Mouse (Mus musculus): ENCODE data around the gene Ap1g1.
A peak's percentile ranks its signal among the peaks of the same experiment; 100 is the strongest.
"Not testable (repeated sequence)": the region's sequence is repeated elsewhere in the genome, so short reads cannot be mapped to it uniquely, and the experiment has no call there.

The Ap1g1 gene

DNA sequence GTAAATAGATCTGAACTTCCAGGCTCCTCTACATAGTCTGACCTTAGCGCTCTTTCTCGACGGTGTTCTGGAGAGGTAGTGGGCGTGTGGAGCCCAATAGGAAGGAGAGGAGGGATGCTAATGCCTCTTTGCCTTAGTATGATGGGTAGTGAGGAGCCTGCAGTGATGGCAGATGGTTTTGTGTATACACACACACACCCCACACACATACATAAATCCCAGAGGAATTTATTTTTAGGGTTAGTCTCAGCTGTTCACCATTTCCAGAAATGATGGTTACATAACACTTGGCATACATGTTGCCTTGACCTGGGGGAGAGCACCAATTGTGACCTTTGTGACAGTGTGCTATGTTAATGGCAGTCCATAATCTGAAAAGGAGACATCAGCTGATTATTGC, 87.2 kb downstream of the Ap1g1 start:
- no peak for DNase-seq (ENCODE audit: low spot score)

DNA sequence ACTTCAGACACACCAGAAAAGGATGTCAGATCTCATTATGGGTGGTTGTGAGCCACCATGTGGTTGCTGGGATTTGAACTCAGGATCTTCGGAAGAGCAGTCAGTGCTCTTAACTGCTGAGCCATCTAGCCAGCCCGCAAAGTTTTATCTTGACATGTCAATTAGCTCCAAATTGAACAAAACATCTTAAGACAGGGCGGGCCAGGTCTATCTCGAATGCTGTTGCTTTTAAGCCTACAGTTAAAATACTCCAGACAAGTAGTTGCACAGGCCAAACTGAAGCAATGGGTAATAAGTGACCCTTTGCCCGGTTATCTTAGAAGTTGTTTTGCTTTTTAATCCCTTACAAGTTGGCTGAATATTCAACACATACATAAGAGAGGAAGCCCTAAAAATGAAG, 88.3 kb downstream of the Ap1g1 start:
- no peak for DNase-seq (ENCODE audit: low spot score)

DNA sequence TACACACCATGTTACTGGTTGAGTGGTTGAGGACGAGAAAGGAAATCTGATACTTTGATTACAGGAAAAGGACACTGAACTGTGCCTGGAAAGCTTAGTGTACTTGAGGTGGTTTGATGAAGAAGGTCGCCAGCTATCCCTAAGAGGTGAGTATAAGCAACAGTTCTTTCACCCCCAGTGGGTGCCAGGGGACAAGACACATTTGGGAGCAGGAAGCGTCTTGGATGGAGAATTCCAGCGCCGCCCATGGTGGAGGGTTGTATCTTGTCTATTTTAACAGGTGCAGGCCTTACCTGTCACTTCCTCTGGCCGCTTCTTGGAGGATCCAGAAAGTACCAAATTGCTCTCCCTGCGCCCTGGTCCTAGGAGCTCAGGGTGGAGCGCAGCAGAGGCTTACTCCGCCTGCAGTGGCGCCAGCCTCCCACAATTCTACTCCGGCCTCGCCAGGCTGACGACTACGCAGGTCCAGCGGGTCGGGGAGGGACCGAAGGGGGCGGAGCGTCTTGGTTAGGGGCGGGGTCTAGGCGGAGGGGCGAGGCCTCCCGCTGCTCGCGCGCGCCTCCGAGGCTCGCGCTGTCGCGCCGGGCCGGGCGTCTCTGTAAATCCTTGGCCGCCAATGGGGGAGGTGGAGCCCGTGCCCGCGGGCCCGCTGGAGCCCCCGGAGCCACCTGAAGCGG, 89.8 kb downstream of the Ap1g1 start, which contains the start of gene Phlpp2:
Gene Phlpp2, plus strand, starts transcription at position 540 of the 677 bp plus-strand sequence.
- peak; percentile 95 for DNase-seq (ENCODE audit: low spot score)

DNA sequence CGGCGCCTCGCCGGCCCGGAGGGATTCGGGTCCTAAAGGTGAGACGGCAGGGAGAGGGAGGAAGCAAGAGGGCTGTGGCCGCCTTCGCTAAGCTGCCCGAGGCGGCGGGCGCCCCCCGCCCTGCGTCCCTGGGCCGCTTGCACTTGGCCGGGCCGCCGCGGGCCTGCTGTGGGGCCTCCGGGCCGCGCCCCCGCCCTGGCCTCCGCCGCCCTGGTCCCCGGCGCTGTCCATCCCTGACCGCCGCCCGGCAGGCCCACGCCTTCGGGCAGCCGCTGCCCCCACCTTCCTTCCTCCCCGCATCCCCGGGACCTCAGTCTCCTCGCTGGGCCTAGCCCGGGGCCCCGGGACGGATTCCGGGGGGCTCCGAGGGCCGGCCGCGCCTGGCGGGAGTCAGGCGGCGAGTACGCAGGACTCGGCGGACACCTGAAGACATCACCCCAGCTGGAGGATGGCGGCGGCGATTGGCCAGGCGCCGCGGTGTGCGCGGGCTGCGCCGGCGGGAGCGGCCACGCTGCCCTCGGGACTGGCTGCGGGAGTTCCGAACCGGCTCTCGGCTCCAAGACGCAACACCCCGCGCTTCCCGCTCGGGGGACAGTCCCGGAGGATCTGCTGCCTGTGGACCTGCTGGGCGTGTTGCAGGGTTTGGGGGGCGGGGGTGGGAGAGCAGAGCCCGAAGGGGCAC, 90.5 kb downstream of the Ap1g1 start:
- no peak for DNase-seq (ENCODE audit: low spot score)

DNA sequence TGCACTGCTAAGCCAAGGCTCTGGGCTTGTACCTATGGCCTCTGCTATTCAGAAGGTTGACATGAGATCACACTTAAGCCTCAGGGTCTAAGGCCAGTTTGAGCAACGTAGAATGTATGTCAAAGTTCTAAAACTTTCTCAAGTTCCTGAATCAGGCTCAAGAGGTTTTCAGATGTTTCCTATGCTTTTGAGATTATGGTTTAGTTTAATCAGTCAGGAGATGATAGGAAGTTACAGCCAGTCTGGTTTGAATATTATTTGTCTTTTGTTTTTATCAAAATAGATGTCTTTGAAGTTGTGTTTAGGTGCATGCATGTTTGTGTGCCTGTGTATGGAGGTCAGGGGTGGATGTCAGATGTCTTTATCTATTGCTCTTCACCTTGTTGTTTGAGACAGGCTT, 92.7 kb downstream of the Ap1g1 start:
- DNase-seq (ENCODE audit: low spot score): no peak

DNA sequence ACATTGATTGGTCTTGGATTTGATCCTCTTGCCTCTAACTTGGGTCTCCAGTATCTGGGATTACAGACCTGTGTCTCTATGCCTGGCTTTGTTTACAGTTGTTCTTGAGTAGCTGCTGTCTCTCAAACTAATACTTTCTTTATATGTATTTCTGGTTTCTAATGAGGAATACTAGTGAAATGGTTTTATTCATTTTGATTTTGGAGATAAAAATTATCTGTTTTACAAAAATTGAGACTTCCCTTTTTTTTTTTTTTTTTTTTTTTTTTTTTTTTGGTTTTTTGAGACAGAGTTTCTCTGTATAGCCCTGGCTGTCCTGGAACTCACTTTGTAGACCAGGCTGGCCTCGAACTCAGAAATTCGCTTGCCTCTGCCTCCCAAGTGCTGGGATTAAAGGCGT, 95.4 kb downstream of the Ap1g1 start:
- not testable (repeated sequence) for DNase-seq (ENCODE audit: low spot score)

DNA sequence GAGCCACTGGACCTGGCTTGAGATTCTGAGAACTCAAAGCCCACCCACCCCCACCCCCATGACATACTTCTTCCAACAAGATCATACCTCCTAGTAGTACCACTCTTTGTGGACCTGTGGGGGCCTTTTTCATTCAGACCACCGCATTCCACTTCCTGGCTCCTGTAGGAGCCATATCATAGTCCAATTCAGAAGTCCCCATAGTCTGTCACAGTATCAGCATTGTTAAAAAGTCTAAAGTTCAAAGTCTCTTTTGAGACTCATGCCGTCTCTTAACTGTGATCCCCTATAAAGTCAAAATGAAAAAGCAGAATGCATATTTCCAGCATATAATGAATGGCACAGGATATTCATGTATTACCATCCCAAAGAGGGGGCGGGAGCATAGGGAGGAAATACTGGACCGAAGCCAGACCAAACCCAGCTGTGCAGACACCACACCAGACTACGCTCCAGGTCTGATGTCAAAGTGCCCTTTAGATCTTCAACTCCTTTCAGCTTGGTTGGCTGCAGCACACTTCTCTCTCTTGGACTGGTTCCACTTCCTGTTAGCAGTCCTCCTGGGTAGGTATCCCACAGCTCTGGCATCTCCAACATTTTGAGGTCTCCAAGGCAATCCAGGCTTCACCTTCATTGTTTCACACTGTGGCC, 101.8 kb downstream of the Ap1g1 start:
- no peak for DNase-seq (ENCODE audit: low spot score)

DNA sequence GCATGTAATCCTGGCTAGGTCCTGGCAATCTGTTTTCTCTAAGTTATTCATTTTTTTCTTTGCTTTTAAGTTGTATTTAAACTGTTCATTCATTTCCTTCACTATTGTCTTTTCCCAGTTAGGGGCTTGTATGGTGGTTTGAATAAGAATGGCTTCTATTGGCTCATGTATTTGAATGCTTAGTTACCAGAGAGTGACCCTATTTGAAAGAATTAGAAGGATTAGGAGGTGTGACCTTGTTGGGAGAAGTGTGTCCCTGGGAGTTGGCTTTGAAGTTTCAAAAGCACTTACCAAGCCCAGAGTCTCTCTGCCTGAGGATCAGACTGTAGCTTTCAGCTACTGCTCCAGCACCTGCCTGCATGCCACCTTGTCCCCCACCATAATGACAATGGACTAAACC, 106.9 kb downstream of the Ap1g1 start:
- DNase-seq (ENCODE audit: low spot score): no peak

DNA sequence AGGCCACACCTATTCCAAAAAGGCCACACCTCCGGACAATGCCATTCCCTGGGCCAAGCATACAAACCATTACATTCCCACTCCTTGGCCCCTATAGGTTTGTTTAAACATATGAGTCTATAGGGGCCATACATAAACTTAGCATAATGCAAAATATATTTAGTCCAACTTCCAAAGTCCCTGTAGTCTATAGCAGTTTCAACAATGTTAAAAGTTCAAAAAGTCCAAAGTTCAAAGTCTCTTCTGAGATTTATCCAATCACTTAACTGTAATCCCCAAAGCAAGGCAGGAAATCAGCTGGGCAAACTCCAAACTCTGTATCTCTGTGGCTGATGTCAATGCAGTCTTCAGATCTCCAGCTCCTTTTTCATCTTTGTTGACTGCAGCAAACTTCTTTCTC, 110.9 kb downstream of the Ap1g1 start:
- DNase-seq (ENCODE audit: low spot score): no peak

DNA sequence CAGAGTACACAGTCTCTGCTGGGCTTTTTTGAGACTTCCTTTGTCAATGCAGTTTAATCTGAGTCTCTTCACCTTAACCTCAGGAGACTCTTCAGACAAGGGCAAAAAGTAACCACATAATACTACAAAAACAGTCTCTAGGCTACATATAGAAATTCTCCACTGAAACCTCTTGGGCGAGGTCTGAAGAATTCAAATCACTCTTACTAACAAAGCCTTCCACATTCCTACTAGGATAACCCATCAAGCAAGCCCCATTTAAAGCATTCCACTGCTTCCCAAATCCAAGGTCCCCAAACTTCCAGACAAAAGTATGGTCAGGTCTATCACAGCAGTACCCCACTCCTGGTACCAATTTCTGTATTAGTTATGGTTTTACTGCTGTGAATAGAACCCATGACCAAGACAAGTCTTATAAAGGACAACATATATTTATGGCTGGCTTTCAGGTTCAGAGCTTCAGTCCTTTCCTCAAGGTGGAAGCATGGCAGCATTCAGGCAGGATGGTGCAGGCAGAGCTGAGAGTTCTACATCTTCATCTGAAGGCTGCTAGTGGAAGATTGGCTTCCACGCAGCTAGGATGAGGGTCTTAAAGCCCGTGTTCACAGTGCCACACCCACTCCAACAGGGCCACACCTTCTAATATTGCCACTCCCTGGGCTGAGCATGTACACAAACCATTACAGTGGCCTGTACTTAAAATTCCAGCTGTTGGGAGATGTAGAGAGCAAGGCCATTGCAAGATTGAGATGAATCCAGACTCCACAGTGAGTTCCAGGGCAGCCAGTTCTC, 112.6 kb downstream of the Ap1g1 start:
- DNase-seq (ENCODE audit: low spot score): no peak

DNA sequence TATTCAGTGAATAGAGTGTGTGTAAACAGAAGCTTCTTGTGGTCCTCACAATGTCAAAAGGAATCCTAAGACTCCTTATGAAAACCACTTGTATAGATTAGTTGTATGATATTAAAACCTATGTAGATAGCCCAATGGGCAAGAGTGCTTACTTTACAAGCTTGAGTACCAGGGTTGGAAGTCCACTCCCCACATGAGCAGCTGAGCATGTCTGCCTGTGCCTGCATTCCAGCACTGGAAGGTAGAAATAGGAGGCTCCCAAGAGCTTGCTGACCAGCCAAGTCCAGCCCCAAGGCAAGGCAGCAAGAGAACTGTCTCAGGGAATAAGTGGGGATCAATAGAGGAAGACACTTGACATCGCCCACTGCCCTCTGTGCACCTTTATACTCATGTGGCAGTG, 116.3 kb downstream of the Ap1g1 start:
- no peak for DNase-seq (ENCODE audit: low spot score)

DNA sequence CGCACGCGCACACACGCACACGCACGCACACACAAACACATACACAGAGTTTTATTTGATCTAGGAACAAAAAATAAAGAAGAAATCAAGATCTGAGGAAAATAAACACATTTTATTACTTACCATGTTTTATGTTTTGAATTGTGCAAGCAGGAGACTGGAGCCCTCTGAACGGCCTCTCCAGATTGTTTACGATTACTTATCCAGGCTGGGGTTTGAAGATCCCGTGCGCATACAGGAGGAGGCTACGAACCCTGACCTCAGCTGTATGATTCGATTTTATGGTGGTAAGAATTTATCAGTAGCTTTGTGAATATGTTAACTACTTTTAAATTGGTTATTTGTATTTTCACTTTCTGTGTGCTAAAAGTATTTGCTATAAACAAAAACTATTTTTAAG, 117.0 kb downstream of the Ap1g1 start:
- DNase-seq (ENCODE audit: low spot score): no peak

DNA sequence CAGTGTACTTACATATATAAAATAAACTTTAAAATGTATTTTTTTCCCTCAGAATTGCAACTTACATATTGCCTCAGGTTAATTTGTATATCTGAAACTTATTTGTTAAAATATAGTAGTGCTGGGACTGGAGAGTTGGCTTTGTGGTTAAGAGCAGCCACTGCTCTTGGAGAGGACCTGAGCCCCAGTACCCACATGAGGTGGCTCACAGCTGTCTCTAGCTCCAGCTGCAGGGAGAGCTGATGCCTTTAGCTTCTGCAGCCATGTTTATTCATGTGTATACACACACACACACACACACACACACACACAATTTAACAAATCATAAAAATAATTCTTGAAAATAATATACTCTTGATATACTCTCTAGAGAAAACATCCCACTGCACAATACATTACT, 124.0 kb downstream of the Ap1g1 start:
- no peak for DNase-seq (ENCODE audit: low spot score)

DNA sequence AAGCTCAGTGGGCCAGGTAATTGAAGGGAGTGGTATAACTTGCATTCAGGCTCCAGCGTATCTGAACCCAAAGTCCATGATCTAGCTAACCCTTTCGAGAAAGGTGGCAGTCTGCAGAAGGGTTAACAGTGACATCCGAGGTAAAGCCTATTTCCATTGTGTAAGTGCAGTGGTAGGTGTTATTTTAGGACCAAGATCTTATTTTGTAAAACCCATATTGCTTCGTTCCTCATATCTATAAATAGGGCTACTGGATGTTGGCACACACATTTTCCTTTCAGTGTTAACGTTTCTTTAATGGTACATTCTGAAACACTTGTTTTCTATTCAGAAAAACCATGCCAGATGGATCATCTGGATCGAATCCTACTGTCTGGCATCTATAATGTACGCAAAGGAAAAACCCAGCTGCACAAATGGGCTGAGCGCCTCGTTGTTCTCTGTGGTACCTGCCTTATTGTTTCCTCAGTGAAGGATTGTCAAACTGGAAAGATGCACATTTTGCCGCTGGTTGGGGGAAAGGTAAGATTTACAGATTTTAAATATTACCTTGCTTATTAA, 125.6 kb downstream of the Ap1g1 start:
- DNase-seq (ENCODE audit: low spot score): no peak

DNA sequence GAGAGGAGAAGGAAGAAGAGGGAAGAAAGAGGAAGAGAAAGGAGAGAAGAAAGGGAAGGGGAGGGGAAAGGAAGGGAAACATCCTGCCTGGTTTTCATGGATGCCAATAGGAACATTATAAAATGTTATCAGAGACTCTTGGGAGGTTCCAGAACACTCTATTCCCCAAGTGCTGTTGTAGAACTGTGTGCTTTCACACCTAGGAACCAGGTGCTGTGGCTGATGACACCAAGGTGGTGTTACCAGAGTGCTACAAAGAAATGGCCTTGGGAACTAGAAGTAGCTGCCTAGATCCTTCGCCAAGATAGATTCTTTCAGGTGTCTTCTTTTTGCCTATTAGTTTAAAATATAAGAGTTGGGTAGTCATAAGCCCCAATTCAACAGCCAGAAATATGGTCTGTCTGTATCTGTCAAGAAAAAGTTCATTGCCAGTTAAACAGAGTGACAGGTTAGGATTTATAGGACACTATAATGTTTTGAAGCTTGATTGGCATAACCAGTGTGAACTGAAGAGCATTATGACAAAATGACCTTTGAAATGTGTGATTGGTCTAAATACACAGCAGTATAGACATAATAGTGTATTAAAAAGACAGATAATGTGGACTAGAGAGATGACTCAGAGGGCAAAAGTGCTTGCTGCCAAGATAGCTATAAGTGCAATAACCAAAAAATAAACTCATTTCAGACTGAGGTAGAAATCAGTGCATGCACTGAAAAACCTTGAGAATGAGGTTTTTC, 126.7 kb downstream of the Ap1g1 start:
- DNase-seq (ENCODE audit: low spot score): no peak

DNA sequence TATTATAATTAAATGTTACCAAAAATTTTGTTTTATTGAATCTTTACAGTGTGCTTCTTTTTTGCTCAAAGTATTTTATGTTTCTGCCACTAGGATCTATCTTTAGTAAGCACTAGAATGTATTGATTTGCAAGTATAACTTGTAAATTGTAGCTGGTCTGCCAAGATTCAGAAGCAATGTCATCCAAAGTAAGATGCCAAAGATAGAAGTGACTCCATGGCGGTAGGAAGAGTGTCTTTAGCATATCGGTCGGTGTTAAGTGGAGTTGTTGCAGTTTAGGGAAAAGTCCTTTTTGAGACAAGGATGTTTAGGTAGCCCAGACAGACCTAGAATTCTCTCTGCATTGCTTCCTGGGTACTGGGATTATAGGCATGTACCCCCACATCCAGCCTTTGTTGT, 128.6 kb downstream of the Ap1g1 start:
- DNase-seq (ENCODE audit: low spot score): no peak

DNA sequence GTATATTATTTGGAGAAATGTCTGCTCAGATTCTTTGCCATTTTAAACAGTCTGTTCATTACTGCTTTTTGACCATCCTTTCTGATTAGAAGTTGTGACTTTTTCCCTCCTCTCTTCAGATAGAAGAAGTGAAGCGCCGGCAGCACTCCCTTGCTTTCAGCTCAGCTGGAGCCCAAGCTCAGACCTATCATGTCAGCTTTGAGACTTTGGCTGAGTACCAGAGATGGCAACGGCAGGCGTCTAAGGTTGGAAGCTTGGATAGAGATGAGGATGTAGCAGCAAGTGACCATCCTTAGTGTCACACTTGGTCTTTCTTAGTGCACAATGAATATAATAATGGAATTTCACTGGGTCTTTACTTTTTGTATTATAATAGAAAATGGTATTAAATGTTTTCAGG, 129.0 kb downstream of the Ap1g1 start:
- no peak for DNase-seq (ENCODE audit: low spot score)
